Mouse (Mus musculus): ENCODE measurements around the gene Gm10428.
"Not testable (repeated sequence)": the region's sequence is repeated elsewhere in the genome, so short reads cannot be mapped to it uniquely, and the experiment has no call there.

Gm10428 gene

DNA sequence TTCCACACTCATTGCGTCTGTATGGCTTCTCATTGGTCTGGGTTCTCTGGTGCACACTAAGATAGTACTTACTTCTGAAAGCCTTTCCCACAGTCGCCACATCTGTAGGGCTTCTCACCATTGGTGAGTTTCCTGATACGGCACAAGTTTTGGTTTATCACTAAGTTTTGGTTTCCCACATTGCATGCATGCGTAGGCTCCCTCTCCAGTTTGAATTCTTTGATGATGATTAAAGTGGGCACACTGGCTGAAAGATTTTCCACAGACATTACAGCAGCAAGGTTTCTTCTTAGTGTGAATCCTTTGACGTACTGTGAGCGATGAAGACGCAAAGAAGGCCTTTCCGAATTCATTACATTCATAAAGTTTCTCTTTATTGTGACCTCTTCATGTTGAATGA, at the start of gene Gm10428:
Gene Gm10428, plus strand, starts transcription at position 321 of the 400 bp plus-strand sequence.
- no peak for DNase-seq (ENCODE audit: low read depth, low spot score)

DNA sequence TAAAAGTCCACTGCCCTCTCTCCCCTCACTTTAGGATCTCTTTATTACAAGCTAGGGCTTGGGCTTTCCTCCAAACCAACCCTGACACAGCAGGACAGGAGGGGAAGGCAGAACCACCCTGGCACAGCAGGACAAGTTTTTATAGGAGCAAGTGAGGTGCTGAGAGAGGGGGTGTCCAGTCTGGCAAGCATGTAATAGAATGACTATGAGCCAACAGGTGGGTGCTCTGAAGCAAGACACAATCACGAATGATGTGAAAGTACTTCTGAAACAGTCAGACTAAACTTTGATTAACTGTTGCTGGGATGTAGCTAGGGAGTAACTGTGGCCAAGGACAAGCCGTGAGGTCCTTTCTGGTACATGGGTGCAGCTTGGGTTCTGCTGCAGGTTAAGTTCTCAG, 46.8 kb upstream of the Gm10428 start:
- DNase-seq (ENCODE audit: low read depth, low spot score), result no peak

DNA sequence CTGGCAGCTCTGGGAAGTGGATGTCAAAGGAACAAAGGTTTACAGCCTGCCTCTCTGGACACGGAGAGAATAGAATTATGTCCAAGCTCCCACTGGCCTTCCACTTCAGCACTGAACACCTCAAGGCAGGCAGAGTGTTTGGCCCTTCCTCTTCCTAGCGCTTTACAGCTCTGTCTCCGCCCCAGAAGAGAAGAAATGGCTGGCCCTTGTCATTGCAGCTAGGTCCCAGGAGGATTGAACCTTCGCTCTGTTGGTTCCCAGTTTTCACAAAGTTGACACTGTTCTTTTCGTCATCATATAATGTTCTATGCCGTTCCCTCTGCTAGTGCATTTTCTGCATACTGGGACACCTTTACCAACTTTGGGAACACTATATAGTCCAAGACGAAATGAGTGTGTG, 44.6 kb upstream of the Gm10428 start:
- DNase-seq (ENCODE audit: low read depth, low spot score), result no peak

DNA sequence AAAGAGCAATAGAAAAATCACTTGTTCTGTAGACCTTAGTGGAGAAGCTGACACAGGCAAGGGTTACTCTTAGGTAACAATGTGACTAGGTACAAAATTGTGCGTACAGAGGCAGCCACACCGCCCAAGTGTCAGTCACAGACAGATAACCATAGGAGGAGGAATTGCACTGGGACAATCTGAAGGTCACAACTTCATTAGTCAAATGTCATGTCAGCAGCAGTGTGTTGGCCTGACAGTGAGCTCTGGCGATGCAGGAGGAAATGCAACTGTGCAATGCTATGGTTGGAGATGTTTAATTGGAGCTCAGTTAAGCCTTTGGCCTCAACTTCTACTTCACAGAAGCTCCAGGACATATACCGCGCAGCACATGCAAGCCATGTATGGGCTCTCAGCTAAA, 42.2 kb upstream of the Gm10428 start:
- DNase-seq (ENCODE audit: low read depth, low spot score), result no peak

DNA sequence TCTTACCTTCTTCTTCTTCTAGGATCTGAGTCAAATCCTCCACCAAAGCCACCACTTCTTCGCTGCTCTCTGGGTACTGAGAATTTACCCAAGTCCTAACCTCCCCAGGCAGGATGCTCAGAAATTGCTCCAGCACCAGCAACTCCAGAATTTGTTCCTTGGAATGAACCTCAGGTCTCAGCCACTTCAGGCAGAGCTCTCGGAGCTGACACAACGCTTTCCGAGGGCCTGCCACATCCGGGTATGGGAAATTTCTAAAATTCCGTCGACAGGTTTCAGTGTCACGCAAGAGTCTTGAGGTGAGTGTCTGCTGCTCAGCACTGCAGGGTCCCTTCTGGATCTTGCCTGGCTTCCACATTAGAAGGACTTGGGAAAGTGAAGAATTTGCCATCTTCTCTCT, 24.6 kb upstream of the Gm10428 start:
- DNase-seq (ENCODE audit: low read depth, low spot score), result no peak

DNA sequence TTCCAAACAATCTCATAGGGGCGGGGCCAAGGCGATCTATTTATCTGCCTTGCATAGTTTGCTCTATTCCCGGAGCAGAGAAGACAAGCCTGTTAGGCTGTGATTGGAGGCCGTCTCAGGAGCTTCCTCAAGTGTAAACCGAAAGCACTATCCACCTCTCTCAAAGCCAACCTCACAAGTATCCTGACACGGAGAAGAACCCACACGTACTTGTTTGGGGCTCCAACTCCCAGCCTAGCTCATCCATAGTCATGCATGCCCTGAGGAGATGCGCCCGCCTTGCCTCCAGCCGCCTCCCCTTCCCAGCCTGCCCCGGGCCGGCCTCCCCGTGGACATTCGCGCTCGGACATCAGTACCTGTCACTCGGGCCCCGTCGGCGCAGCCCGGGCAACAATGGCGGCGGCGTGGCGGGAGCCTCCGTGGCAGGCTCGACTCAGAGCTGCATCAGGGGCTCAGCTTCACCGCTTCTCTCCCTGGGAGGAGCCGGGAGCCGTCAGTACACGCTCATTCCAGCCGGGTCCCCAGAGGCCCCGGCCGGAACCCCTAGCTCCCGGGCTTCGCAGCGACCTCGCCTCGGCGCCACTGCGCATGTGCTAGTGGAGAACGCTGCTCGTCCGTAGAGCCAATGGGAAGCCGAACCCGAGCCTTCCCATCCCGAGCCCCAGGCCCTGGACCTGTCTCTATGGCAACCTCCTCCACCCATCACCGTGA, 21.4 kb upstream of the Gm10428 start, which contains the start of gene Zfp287:
Gene Zfp287, minus strand, starts transcription at position 595 of the 711 bp plus-strand sequence.
- peak; percentile 67 for DNase-seq (ENCODE audit: low read depth, low spot score)

DNA sequence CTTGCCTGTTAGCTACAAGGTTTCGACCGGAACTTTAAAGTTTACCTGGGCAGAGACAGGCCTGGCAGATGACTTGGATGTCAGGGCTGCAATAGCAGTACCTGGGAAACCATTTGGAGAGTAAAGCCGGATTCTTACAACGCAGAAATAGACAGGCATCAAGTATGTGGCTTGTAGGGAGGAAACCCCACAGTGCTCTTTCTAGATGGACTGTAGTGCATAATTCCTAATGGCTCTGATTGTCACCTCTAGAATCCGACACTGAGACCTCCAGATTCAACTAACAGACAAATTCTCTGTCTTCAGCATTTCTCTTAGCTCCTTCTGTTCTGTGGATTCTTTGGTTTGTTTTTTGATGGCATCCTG, 20.9 kb upstream of the Gm10428 start:
- no peak for DNase-seq (ENCODE audit: low read depth, low spot score)

DNA sequence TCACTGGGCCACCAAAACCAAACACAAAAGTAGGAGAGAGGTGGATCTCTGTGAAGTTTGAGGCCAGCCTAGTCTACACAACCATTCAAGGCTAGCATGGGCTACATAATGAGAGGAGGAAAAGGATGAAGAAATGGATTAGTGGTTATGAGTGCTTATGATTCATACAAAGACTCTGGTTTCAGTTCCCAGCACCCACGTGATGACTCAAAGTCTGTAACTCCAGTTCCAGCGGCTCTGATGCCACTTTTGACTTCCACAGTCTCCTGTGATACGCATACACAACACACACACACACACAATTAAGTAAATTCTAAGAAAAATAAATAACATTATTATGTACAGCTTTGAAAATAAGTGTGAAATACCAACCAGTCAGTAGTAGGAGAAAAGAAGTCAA, 20.2 kb upstream of the Gm10428 start:
- DNase-seq (ENCODE audit: low read depth, low spot score), result no peak

DNA sequence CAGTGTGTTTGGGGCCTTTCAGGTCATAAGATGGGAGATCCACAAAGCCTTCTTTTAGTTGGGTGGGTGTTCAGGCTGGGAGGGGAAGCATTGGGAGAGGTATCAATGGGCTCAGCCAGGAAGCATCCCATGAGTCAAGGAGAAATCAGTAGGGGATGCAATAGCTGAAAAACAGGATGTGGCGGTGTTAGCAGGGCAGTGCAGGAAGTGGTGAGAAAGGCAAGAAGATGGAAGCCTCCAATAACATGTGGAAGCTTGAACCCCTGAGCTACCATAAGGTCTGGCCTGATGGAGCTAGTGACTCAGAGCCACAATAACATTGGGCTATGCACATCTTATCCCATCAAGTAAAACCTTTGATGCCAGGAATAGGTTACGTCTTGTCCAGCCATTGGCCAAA, 11.7 kb upstream of the Gm10428 start:
- DNase-seq (ENCODE audit: low read depth, low spot score), result no peak

DNA sequence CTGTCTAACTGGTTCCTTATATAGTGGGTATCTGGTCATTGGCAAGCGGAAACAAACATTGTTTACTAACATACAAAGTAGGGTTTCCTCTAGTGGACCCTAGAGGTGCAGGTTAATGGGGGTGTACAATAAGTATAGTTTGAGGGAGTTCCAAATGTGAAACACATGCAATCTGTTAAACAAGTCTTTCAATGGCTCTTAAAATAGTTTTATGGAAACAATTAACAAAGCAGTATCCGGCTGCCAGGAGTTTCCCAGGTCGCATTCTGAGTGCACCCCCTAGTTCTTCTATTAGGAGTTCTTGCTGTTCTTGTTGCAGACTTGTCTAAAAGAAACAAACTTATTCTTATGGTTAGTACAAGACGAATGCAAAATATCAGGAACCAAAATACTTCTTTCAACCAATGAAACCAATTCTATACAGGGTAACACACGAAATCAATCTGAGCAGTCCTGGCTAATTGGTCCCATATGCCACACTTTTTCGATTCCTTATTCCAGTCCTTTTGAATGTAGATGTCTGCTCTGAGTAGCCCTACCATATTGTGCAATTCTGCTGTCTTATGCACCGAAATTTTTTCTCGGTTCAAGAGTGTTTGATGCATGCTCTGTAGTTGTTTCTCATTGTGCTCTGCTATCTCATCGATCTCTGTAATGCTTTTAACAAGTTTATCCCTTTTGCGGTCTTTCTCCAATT, 10.5 kb upstream of the Gm10428 start:
- no peak for DNase-seq (ENCODE audit: low read depth, low spot score)

DNA sequence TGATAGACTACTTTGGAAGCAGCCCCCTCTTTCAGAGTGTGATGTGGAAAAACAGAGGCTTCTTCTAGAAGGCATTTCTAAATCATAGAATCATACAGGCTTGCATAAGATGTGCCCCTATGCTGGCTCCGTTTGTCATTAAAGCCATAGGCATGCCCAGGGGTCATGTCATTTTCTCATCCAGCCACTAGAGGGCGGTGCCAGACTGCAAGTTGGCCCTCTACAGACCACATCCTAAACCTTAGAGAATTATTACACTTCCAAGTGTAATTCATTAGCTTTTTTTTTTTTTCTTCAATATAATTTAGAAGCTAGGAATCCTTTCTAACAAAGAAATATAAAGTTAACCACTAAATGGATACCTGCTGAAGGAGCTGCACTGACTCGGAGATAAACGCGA, 8.8 kb upstream of the Gm10428 start:
- no peak for DNase-seq (ENCODE audit: low read depth, low spot score)

DNA sequence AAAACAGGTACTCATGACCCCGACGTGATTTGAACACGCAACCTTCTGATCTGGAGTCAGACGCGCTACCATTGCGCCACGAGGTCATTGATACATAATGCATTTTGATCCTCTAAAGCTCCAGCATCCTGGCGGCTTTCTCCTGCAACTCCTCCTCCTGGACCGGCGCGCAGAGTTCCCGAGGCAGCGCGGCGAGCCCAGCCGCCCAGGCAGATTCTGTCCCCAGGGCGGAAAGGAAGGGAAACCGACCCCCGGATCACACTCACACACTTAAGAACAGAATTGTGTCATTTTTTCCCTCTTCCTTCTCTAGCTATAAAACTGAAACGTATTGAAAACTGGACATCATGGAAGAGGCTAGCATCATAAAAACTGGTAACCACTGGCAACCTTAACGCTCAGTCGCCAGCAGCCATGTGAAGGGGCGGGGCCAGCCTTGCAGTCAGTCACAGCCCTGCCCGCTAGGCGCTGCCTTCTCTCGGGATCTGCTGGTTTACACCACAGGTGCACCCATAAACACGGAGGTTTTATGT, 6.8 kb upstream of the Gm10428 start:
- DNase-seq (ENCODE audit: low read depth, low spot score), result peak; percentile 65

DNA sequence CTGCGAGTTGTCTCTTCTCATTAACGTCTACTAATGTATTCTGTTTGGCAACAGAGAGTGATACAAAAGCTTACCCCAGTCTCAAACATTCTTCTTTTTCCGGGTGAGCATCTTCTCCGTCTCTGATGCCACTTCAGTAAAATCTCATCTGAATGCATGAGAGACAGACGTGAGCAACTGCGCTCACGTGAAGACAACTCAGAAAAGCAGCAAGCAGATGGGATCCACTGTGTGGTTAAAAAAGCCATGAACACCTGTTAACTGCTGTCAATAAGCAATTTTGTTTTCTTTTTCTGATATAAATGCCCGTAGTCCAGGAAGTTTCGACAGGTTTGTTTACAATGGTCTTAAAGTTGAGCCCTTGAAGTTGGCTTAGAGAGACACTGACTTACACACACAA, 5.7 kb upstream of the Gm10428 start:
- DNase-seq (ENCODE audit: low read depth, low spot score), result no peak

DNA sequence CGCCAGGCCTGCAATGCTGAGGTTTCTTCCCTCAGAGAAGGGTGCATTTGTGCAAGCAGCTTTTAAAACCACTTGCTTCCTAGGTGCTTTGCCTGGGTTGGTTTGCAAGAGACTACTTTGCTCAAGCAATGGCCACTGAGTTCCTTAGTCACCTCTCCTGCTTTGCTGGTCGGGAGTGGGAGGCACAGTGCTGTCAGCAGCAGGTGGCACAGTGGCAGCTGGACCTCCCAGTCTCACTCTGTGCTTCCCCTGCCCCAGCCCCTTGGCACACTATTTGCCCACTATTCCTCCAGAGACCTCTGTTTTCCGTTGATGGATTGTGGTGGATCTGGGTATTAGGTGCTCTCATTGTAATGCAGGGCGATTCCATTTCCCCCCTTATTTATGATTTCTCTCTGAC, 4.8 kb upstream of the Gm10428 start:
- DNase-seq (ENCODE audit: low read depth, low spot score), result no peak

DNA sequence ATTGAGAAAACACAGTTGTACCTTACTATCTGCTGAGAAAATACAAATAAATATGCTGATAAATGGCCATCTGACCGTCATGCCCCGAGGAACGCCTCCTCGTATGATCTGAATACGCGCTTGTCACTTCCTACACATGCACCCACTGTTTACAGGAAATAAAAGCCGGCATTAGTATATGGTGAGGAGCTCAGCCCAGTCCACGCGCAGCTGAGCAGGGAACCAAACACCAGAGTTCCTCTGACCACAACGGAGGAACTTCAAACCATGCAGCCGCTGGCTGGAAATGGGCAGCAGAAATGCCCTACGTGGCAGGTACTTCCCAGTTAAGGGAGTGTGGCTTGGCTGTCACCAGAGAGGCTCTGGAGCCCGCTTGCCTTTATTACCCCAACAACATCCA, 3.5 kb upstream of the Gm10428 start:
- DNase-seq (ENCODE audit: low read depth, low spot score), result not testable (repeated sequence)

DNA sequence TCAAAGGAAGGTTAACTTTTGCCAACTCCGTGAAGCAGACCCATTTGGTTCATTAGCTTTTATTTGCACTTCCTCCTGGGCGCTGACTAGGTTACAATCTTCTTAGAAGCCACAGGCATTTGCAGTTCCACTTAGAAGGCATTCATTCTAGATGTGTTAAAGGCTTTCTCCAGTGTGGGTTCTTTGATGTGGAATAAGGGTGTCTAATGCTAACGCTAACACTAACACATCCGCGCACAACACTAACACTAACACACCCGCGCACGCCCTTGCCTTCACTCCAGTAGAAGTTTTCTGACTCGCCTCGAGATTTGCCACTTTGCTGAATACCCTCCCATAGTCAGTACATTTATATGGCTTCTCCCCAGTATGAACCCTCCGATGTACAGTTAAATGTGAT, 709 bp upstream of the Gm10428 start:
- no peak for DNase-seq (ENCODE audit: low read depth, low spot score)

DNA sequence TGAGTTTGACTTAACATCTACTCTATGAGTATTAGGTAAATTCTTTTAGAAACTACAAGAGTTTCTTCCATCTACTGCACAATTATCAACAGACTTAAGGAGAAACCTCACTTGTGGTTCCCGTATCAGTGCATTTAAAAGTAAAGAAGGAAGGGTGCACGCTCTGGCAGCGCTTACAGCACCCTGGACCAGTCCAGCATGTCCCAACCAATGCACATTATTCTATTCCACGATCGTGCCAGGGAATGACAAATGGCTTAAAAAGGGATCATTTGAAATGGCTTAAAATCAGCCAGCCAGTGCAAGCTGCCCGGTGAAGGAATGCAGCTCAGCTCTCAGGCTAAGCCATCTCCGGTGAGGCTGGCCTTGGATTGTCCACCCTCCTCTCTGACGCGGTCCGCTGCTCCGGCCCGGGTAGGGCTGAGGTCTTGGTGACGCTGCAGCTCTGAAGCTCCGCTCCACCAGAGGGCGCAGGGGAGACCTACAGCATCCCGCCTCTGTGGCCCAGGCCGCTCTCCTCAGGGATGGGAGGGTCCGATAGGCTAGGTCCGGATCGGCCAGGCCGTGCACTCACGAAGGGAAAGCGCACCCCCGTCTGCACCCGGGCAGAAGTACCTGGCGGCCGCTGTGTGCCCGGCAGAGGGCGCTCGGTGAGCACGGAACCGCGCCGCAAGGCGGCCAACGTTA, 3.7 kb downstream of the Gm10428 start:
- peak; percentile 99 for DNase-seq (ENCODE audit: low read depth, low spot score)

DNA sequence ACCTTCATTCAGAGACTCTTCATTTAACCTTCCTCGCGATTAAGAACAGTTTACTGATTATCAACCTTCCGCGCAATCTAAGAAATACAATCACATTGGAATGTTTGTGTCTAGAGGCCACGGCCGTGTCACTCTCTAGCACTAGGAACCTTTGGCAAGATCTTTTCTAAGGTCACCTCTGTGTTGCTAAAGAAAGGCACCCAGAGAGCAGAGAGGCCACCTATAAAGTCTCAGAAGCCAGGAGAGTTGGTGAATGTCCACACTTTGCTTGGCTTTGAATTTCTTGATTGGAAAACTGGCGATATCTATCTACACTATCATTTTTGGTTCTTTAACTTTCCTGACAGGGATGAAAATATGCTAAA, 4.2 kb downstream of the Gm10428 start:
- DNase-seq (ENCODE audit: low read depth, low spot score), result no peak

DNA sequence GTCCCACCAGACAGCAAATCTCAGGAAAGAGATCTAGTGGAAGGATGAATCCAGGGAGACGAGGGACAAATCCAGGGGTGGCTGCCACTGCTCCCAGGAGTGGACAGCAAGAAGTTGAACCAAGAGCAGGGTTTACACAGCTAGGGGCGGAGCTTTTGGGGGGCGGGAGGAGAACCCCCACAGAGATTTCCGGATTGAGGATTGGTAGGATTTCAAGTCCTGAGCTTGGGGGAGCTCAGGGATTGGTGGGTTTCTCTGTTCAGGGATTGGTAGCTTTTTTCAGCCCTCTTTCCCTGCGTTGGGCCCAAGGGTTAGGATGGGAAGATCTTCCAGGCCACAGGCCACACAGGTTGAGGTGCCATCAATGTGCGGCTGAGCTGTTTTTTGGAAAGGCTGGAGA, 5.0 kb downstream of the Gm10428 start:
- no peak for DNase-seq (ENCODE audit: low read depth, low spot score)

DNA sequence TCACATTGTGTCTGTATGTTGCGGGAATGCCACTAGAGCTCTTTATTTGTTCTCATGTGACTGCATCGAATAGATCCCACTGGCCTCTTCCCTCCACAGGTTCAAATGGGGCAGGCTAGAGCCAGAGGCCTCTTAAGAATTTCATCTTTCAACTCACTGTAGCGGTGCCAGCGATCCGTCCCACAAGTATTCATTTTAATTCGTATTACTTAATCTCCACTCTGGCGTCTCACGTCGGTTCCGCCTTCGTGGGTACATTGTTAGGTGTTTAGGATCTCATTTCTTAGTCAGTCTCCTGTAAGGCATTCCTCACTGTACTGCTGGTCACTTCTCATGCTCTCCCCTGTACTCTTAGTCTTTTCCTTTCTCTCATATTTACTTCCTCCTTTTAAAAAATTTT, 5.6 kb downstream of the Gm10428 start:
- DNase-seq (ENCODE audit: low read depth, low spot score), result no peak

DNA sequence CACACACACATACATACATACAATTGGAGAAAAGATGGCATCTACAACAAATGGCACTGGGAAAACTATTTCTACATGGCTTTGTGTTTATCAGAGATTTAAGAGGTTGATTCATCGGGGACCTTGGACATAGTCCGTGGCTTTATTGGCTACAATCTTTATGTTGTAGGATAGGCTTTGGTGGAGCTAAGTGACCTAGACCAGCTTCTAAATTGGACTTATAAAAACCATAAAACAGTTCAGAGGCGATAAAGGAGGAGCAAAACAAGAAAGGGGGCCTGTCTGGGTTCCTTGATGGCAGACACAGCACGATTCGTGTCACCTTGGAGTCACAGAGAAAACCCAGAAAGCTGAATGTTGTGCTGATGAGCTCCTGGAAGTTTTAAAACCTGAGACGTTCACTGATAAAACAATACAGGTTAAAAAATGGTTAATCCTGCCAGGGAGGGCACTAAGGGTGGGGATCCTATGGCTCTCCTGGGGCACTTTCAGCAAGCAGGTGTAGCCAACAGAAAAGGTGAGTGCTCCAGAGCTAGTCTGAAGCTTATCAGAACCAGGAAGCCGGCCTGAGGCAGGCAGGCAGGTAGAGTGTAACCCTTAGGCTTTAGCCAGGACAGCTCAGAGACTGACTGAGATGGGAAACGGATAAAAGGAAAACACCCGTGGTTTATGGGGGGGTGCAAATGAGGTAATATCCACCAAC, 8.0 kb downstream of the Gm10428 start:
- DNase-seq (ENCODE audit: low read depth, low spot score), result no peak

DNA sequence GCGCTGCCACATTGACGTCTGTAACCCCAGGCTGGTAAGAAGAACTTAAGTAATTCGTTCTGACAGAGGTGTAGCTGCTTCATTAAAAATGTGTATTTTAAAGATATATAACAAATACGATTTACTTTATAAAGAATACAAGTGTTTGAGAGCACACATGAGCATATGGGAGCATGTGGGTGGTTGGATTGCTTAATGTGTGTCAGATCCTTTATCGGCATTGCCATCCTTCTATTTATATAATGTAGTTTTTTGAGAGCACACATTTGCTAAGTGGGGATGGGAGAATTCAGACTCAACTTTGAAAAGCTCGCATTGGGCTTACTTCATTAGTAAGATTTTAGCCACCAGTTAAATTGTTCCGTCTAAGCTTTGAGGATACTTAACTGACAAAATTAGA, 23.6 kb downstream of the Gm10428 start:
- DNase-seq (ENCODE audit: low read depth, low spot score), result no peak
